Mouse (Mus musculus) bone marrow macrophage, adult 2 months (primary cell): ENCODE results near the gene Akap6. TPM values are rescaled to one million over a fixed set of nuclear protein-coding genes. Genes with fewer than 3 reads are reported as not detected.

Source experiments
- H3K27ac ChIP-seq: 2 replicates; pipeline ENCODE4 v1.5.1; 2012; ENCODE audit warnings: low read depth, low read length; ENCODE audit not compliant: insufficient read depth
- H3K4me1 ChIP-seq: 2 replicates; pipeline ENCODE4 v1.6.1; 2012; ENCODE audit warnings: low read length; ENCODE audit not compliant: control insufficient read depth, insufficient read depth
- H3K4me3 ChIP-seq: 2 replicates; pipeline ENCODE4 v1.5.1; 2012; ENCODE audit warnings: mild to moderate bottlenecking, low read length, moderate library complexity; ENCODE audit not compliant: insufficient read depth
- CTCF ChIP-seq: IDR thresholded peaks from 2 replicates; pipeline ENCODE4 v1.5.1; 2012; ENCODE audit warnings: low read depth, mild to moderate bottlenecking, low read length, moderate library complexity
- POLR2A ChIP-seq: IDR thresholded peaks from 2 replicates; pipeline ENCODE4 v1.6.1; 2012; ENCODE audit warnings: mild to moderate bottlenecking, low read depth, low read length, borderline replicate concordance
- polyA plus RNA-seq: library from polyadenylated mRNA; stranded (reverse); fragments of >200 nt; gene quantifications from 2 replicates; pipeline ENCODE4 v1.2.4, GENCODE M21; 2012; ENCODE audit not compliant: missing spikeins, insufficient read depth, insufficient read length

Akap6 gene
- polyA plus RNA-seq: 0.05 TPM in 1 of 2 replicates, not detected in the other

DNA sequence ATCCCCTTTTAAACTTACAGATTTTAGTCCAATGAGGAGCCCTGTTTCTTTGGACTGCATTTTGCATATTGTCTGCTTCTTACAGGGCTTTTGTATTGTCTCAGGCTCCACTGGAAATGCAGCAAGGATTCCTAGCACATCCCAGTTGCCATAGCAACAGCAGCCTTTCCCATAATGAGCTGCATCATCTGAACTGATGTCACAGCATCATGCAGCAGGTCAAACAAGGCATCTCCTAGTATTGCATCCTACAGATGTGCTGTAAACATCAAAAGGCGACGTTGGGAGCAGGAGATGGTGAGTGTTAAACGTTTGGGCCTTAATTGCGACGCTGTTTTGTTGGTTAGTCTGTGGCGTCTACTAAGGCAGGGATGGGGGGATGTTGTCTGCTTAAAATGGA lies at the start of gene Akap6:
Gene Akap6 (plus strand): TSS at position 238 of the 400 bp plus-strand sequence.
- H3K4me3 ChIP-seq: no peak within 1 kb of the TSS

GRCm38 (mm10) chr12:52662907-52663790 lies 36.0 kb upstream of the Akap6 start:
- TF ChIP-seq POLR2A: no peak
- no peak for TF ChIP-seq CTCF
- no peak overlapping the region for H3K4me3 ChIP-seq
- H3K4me1 ChIP-seq: no peaks in the 10 kb centered on the region
- H3K27ac ChIP-seq: no peak overlapping the region

More for the DNA sequence above, at the start of gene Akap6:
- no peak within 1 kb of the TSS for H3K27ac ChIP-seq
- TF ChIP-seq CTCF (no peak), POLR2A (no peak)
- peaks cover 15% of the 10 kb centered on the region for H3K4me1 ChIP-seq

GRCm38 (mm10) chr12:52664944-52665343 lies 34.2 kb upstream of the Akap6 start:
- no peak overlapping the region for H3K4me3 ChIP-seq
- no peak for TF ChIP-seq POLR2A
- TF ChIP-seq CTCF: no peak
- H3K4me1 ChIP-seq: no peaks in the 10 kb centered on the region
- no peak overlapping the region for H3K27ac ChIP-seq

GRCm38 (mm10) chr12:52671436-52671835 lies 27.7 kb upstream of the Akap6 start:
- no peak for TF ChIP-seq CTCF
- no peak for TF ChIP-seq POLR2A
- no peak overlapping the region for H3K27ac ChIP-seq
- no peak overlapping the region for H3K4me3 ChIP-seq
- no peaks in the 10 kb centered on the region for H3K4me1 ChIP-seq

DNA sequence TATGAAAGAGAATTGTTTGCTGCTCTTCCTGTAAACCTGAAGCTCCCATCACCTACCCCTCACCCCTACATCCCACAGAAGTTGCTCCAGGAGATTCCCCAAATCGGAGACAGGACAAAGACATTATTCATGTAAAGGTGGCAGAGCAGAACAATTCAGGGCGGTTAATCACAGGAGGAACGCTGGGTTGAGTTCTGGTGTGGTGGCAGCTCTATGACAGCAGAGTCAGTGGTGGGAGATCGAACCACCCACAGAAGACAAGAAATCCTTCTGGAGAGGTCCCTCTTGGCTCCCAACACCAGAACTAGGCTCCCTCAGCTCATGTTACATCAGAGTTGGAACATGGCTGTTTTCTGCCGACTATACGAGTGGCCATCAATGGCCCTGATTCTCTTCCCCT lies 27.2 kb upstream of the Akap6 start:
- H3K4me3 ChIP-seq: no peak overlapping the region
- TF ChIP-seq CTCF: no peak
- TF ChIP-seq POLR2A: no peak
- no peaks in the 10 kb centered on the region for H3K4me1 ChIP-seq
- H3K27ac ChIP-seq: no peak overlapping the region

GRCm38 (mm10) chr12:52673361-52673960 lies 25.7 kb upstream of the Akap6 start:
- TF ChIP-seq CTCF: no peak
- no peak overlapping the region for H3K4me3 ChIP-seq

GRCm38 (mm10) chr12:52675010-52675409 lies 24.2 kb upstream of the Akap6 start:
- no peak overlapping the region for H3K4me3 ChIP-seq
- no peaks in the 10 kb centered on the region for H3K4me1 ChIP-seq
- no peak overlapping the region for H3K27ac ChIP-seq
- TF ChIP-seq POLR2A (no peak), CTCF (no peak)

More at GRCm38 (mm10) chr12:52673361-52673960, 25.7 kb upstream of the Akap6 start:
- H3K27ac ChIP-seq: no peak overlapping the region
- no peaks in the 10 kb centered on the region for H3K4me1 ChIP-seq

DNA sequence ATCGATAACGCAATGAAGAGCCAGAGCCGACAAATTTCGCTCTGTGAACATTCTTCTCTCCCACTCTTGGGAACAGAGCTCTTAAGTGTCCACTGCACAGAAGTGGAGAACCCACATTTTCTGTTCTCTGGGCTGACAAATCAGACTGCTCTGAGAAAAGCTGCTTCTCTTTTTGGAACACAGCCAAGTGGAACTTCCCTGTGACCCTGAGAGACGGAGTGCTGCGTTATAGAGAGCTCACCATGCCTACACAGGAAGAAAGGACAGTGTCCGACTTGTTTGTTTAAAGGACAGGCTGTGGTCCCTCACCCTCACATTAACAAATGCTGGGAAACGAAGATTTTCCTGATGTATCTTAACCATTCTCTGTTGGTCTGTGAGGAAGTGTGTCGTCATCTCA lies 11.8 kb upstream of the Akap6 start:
- no peak overlapping the region; the same call in 1 of the 2 replicates for H3K4me3 ChIP-seq
- no peak overlapping the region for H3K27ac ChIP-seq
- TF ChIP-seq POLR2A (no peak), CTCF (no peak)
- H3K4me1 ChIP-seq: peaks cover 14% of the 10 kb centered on the region

DNA sequence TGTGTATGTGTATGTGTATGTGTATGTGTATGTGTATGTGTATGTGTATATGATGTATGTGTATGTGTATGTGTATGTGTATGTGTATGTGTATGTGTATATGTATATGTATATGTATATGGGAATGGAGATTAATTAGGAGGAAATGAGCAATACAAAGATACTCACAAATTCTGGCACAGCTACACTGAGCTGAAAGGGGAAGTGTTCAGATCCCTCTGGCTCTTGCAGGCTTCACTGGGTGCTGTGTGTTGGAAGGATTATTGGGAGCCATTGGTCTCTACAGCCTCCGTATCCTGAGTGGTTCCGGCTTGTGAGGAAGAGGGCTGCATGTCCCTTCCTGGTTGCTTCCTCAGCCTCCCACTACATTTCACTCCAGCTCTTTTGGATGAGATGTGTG lies 10.5 kb upstream of the Akap6 start:
- Histone ChIP-seq H3K4me1 (peaks cover 14% of the 10 kb centered on the region), H3K4me3 (no peak overlapping the region), H3K27ac (no peak overlapping the region)
- no peak for TF ChIP-seq POLR2A
- no peak for TF ChIP-seq CTCF

- Histone ChIP-seq H3K27ac (no peak overlapping the region), H3K4me1 (peaks cover 14% of the 10 kb centered on the region), H3K4me3 (no peak overlapping the region)
- TF ChIP-seq POLR2A (no peak), CTCF (no peak)
Measured at GRCm38 (mm10) chr12:52691552-52691951, 7.6 kb upstream of the Akap6 start.
